Mouse (Mus musculus) neutrophil, adult 59 days (primary cell): ENCODE measurements around the gene A430005L14Rik. TPM values are rescaled to one million over a fixed set of nuclear protein-coding genes. Genes with fewer than 3 reads are reported as not detected.

Experiments used
- total RNA-seq, 2 experiments: library from RNA; stranded (reverse); gene quantifications; 1 replicate in 1 of 2; 2 replicates in 1 of 2; pipeline ENCODE4 v1.2.4; 2023

Gene A430005L14Rik
- 10 to 100 TPM; 21.4 to 22.0 TPM for total RNA-seq

GRCm38 (mm10) chr4:153956569-153957405 is at the start of gene A430005L14Rik:
A430005L14Rik (plus strand) TSS chr4:153957237.

DNA sequence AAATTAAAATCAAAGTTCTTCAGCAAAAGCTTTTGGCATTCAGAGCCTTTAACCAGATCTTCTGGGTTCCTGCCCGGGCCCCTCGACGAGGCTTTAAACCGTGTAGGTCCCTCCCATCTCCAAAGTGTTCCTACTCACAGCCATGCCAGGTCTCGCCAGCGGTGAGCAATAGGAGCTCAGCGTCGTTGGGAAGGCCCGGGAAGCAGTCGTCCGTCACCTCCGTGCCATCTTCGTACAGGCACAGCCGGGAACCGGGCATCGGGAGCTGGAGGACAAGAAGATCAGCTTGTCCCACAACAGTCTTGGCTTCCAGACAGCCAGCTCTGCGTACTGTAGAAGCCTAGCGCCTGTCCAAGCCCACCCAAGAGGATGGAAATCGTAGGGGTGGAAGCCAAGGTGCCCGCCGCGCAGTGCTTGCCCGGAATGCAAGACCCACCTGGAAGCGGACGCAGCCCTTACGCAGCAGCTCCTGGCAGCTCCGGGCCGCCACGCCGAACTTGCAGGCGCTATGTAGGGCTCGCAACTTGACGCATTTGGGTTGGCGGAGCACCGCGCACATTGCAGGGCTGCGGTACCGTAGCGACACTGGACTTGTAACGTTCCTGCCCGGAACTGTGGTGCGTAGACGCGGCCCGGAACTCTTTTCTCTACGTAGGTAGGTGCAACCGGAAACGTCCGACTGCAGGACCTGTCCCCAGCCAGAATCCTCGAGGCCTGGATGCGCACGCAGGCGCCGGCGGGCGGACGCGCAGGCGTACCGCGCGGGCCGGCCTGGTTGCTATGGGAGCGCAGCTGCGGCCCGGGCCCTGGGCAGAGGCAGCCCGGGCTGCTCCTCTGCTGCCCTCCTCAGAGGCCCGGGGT is 17.6 kb downstream of the A430005L14Rik start, which contains the start of the genes Dffb and Cep104:
TSS of gene Dffb (minus strand) at position 696 of the 861 bp plus-strand sequence.
TSS of gene Cep104 (plus strand) at position 764 of the 861 bp plus-strand sequence.

Other genes starting within 250 kb of the A430005L14Rik start
- 10 to 100 TPM in 1 of 2 experiments, 1 to 10 TPM in 1; 8.2 to 12.5 TPM for gene Dffb, start 17.9 kb downstream of the A430005L14Rik start, total RNA-seq
- gene Cep104, start 18.0 kb downstream of the A430005L14Rik start, total RNA-seq = 1 to 10 TPM; 7.3 to 7.4 TPM
- 10 to 100 TPM; 26.2 to 36.5 TPM for gene Lrrc47, start 54.5 kb downstream of the A430005L14Rik start, total RNA-seq
- 1 to 10 TPM; 1.9 to 8.9 TPM for gene Smim1, start 69.0 kb downstream of the A430005L14Rik start, total RNA-seq
- gene Ccdc27, start 85.4 kb downstream of the A430005L14Rik start, total RNA-seq = not detected
- gene Trp73, start 183.0 kb downstream of the A430005L14Rik start, total RNA-seq = not detected
- 1 to 10 TPM; 6.4 to 7.6 TPM for gene Wrap73, start 185.1 kb downstream of the A430005L14Rik start, total RNA-seq
- gene Tprgl, start 203.4 kb downstream of the A430005L14Rik start, total RNA-seq = 100 to 1,000 TPM; 158 to 165 TPM
- under 1 TPM; 0.46 to 0.62 TPM for gene Megf6, start 213.5 kb downstream of the A430005L14Rik start, total RNA-seq